Mouse (Mus musculus) ES-Bruce4 (cell line): Measurements from ENCODE around the gene Ubiad1. TPM values are rescaled to one million over a fixed set of nuclear protein-coding genes. Genes with fewer than 3 reads are reported as not detected.

Experiments used
- H3K27ac ChIP-seq: 2 replicates; pipeline ENCODE4 v1.5.1; 2012; ENCODE audit warnings: low read length, inconsistent platforms; ENCODE audit not compliant: insufficient read depth
- H3K27me3 ChIP-seq: 2 replicates; pipeline ENCODE4 v1.6.1; 2012; ENCODE audit warnings: mild to moderate bottlenecking, low read length, inconsistent platforms; ENCODE audit not compliant: control insufficient read depth, poor library complexity, insufficient read depth, severe bottlenecking
- H3K36me3 ChIP-seq: 2 replicates; pipeline ENCODE4 v1.6.1; 2012; ENCODE audit warnings: inconsistent platforms, mild to moderate bottlenecking, low read length, moderate library complexity; ENCODE audit not compliant: control insufficient read depth, poor library complexity, insufficient read depth, severe bottlenecking
- H3K4me1 ChIP-seq: one replicate; pipeline ENCODE4 v1.8.1; 2011; ENCODE audit warnings: low read length; ENCODE audit not compliant: control insufficient read depth, insufficient read depth
- H3K4me3 ChIP-seq: 2 replicates; pipeline ENCODE4 v1.5.1; 2011; ENCODE audit warnings: low read depth, mild to moderate bottlenecking, low read length
- H3K9ac ChIP-seq: 2 replicates; pipeline ENCODE4 v1.6.1; 2012; ENCODE audit warnings: low read depth, mild to moderate bottlenecking, inconsistent platforms; ENCODE audit not compliant: poor library complexity, severe bottlenecking
- H3K9me3 ChIP-seq: replicated peaks from 2 replicates; pipeline ENCODE4 v1.6.1; 2012; ENCODE audit warnings: mild to moderate bottlenecking, low read length, inconsistent platforms; ENCODE audit not compliant: control insufficient read depth, poor library complexity, insufficient read depth, severe bottlenecking
- CTCF ChIP-seq: IDR thresholded peaks from one replicate; pipeline ENCODE4 v1.8.1; 2011; ENCODE audit warnings: low read depth, low read length
- EP300 ChIP-seq: IDR thresholded peaks from 2 replicates; pipeline ENCODE4 v1.6.1; 2011; ENCODE audit warnings: low read depth, low read length; ENCODE audit not compliant: insufficient read depth
- POLR2A ChIP-seq: IDR thresholded peaks from one replicate; pipeline ENCODE4 v1.8.1; 2011; ENCODE audit warnings: low read length; ENCODE audit not compliant: insufficient read depth
- polyA plus RNA-seq: library from polyadenylated mRNA; stranded (reverse); fragments of >200 nt; gene quantifications from 2 replicates; pipeline ENCODE4 v1.2.4, GENCODE M21; 2011; ENCODE audit warnings: low read depth; ENCODE audit not compliant: missing spikeins, insufficient read depth, insufficient read length

The Ubiad1 gene
- polyA plus RNA-seq, 1 experiment: 10.3 TPM

DNA sequence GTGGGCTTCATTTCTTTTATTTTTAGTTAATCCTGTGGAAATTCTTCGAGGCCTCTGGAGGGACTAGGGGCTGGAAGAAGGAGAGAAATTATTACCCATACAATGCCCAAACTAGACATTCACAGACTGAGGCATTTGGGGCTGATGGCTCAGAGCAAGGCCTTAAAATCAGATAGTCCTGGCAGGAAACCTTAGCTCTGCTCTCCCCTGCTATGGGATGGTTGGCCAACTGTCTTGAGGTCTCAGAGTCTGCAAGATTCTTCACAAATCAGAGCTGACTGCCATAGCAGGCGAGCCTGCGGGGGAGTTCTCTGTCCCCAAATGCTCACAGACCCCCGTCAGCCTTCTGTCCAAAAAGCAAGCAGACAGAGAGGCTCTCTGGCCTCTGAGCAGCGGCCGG, 27.0 kb downstream of the Ubiad1 start:
- TF ChIP-seq CTCF: no peak
- TF ChIP-seq EP300: no peak
- TF ChIP-seq POLR2A: no peak
- Histone ChIP-seq H3K4me1 (no peaks in the 10 kb centered on the region), H3K36me3 (no peaks in the 10 kb centered on the region), H3K4me3 (no peak overlapping the region), H3K27ac (no peak overlapping the region), H3K27me3 (no peaks in the 10 kb centered on the region), H3K9me3 (peaks cover 13% of the 10 kb centered on the region), H3K9ac (no peak overlapping the region)

DNA sequence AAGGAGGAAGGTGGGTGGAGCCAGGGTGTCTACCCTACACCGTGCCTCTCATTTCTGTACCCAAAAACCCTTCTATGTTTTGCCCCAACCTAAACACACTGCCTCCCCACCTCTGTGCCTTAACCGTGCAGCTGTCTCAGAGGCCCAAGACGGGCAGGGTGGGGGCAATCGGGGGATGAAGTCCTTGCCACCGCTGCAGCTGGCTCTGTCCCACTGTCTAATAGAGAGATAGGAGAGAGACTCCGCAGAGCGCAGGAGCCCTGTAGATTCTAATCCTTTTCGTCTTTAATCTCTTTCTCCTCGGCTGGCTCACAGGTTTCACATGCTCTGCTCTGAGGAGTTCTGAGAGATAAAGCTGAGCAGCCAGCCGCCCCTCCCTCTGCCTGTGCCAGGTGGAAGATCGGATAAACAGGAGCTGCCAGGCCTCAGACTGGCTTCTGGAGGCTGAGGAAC, 27.5 kb downstream of the Ubiad1 start:
- Histone ChIP-seq H3K9ac (no peak overlapping the region), H3K27me3 (no peaks in the 10 kb centered on the region), H3K36me3 (no peaks in the 10 kb centered on the region), H3K27ac (no peak overlapping the region), H3K4me1 (no peaks in the 10 kb centered on the region), H3K9me3 (peaks cover 13% of the 10 kb centered on the region), H3K4me3 (no peak overlapping the region)
- no peak for TF ChIP-seq POLR2A
- TF ChIP-seq EP300: no peak
- no peak for TF ChIP-seq CTCF

DNA sequence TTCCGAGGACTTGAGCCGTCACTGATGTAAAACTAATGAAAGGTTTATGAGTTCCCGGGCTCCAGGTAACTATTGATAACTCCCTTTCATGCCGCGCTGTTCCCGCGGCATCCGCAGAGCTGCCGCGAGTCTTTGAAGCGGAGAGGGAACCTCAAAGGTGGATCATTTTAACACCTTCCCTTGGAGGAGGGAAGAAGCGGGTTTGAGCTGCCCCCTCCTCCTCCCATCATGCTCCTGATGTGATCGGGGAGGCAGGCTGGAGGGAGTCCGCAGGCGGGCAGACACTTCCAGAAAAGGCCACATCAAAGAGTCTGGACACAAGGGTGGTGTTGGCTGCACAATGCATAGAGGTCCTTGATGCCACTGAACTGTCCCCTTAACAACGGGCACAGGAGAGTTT, 29.0 kb downstream of the Ubiad1 start:
- H3K4me1 ChIP-seq: no peaks in the 10 kb centered on the region
- H3K9ac ChIP-seq: no peak overlapping the region
- TF ChIP-seq EP300 (no peak), POLR2A (no peak), CTCF (no peak)
- H3K27ac ChIP-seq: no peak overlapping the region
- peaks cover 13% of the 10 kb centered on the region for H3K9me3 ChIP-seq
- H3K4me3 ChIP-seq: no peak overlapping the region
- no peaks in the 10 kb centered on the region for H3K27me3 ChIP-seq
- no peaks in the 10 kb centered on the region for H3K36me3 ChIP-seq

DNA sequence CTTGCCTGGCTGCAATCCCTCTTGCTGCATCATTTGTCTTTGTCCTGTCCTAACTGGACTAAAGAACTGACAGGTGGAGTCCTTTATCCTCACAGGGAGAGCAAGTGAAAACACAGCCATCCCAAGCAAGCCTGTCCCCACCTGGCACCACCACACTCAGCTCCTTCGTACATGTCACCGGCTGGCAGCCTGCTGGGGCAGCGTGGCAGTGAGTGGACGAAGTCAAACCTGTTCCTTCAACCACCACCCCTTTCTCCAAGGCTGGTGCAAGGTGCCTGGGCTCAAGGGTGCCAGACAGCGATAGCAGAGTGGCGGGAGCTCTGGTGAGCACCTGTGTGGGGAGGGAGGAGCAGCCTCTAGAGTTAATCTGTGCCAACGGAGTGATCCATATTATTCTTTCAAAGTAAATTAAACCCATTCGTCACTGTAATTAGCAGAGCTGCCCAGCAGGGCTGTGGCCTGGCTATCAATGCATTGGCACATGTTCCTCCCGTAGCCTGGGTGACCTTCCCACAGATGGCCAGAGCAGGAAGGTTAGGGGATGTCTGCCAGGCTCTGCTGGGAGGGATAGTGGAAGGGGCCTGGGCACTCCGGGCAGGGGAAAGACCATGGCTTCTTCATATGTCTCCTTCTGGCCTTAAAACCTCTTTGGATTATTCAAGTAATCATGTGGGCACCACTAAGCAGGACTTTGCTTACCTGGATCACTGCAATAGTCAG, 36.2 kb downstream of the Ubiad1 start:
- Histone ChIP-seq H3K9me3 (no peaks in the 10 kb centered on the region), H3K36me3 (no peaks in the 10 kb centered on the region), H3K4me3 (no peak overlapping the region), H3K27ac (no peak overlapping the region), H3K9ac (no peak overlapping the region), H3K27me3 (no peaks in the 10 kb centered on the region), H3K4me1 (no peaks in the 10 kb centered on the region)
- TF ChIP-seq CTCF: no peak
- TF ChIP-seq POLR2A: no peak
- no peak for TF ChIP-seq EP300

DNA sequence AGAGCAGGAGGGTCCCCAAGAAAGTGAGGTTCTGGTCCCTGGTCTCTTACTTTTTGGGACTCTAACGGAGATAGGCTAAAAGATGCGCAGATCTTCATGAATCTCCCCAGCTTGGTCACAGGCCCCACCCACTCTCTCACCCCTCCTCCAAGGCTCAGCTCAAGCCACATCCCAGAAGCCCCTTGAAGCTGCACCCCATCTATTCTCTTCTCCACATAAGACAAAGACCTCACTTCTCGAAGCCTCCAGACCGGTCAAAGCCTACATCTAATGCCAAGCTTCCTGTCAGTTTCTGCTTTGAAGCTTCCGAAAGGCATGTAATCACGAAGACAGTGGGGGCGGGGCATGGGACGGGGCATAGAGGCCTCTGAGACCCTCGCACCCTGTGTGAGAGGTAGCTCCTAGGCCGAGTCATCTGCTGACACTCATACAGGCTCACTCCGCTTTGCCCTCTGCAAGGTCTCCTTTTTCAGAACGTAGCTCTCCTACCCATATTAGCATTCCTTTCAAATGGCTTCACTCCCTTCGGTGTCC, 39.2 kb downstream of the Ubiad1 start:
- Histone ChIP-seq H3K27me3 (no peaks in the 10 kb centered on the region), H3K9me3 (no peaks in the 10 kb centered on the region), H3K9ac (no peak overlapping the region), H3K4me1 (no peaks in the 10 kb centered on the region), H3K36me3 (no peaks in the 10 kb centered on the region), H3K27ac (no peak overlapping the region), H3K4me3 (no peak overlapping the region)
- TF ChIP-seq CTCF: no peak
- TF ChIP-seq POLR2A: no peak
- TF ChIP-seq EP300: no peak

DNA sequence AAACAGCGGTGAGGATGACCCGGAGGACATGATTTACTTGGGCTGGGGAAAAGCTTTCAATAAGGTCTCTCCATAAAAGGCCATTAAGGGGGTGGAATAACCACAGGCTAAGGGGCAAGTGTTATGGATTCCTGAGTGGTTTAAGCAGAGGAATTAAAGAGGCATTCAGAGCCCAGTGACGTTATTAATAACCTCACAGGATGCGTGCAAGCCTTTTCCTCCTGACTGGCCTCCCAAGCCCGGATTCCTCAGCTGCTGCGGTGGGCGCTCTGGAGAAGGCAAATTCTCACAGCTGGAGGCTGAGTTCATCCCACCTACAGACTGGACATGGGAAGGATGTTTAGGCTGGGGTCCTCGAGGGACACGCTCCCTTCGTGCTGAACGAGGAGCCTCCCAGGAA, 39.8 kb downstream of the Ubiad1 start:
- TF ChIP-seq CTCF: no peak
- TF ChIP-seq EP300: no peak
- no peak for TF ChIP-seq POLR2A
- H3K4me3 ChIP-seq: no peak overlapping the region
- H3K27me3 ChIP-seq: no peaks in the 10 kb centered on the region
- no peaks in the 10 kb centered on the region for H3K36me3 ChIP-seq
- no peak overlapping the region for H3K27ac ChIP-seq
- H3K4me1 ChIP-seq: no peaks in the 10 kb centered on the region
- H3K9me3 ChIP-seq: no peaks in the 10 kb centered on the region
- no peak overlapping the region for H3K9ac ChIP-seq
